Mouse (Mus musculus) bone marrow, adult 2 months (tissue): ENCODE measurements around the gene Scp2d1.

Source experiments
- CTCF ChIP-seq: fragments of 200-500 bp; IDR thresholded peaks from 2 replicates; pipeline ENCODE4 v1.5.1; 2011; ENCODE audit warnings: low read length, control low read depth; ENCODE audit not compliant: control insufficient read depth, insufficient read depth
- POLR2A ChIP-seq: fragments of 200-500 bp; IDR thresholded peaks from 2 replicates; pipeline ENCODE4 v1.6.1; 2011; ENCODE audit warnings: low read depth, mild to moderate bottlenecking, control low read depth, low read length, borderline replicate concordance; ENCODE audit not compliant: control insufficient read depth

DNA sequence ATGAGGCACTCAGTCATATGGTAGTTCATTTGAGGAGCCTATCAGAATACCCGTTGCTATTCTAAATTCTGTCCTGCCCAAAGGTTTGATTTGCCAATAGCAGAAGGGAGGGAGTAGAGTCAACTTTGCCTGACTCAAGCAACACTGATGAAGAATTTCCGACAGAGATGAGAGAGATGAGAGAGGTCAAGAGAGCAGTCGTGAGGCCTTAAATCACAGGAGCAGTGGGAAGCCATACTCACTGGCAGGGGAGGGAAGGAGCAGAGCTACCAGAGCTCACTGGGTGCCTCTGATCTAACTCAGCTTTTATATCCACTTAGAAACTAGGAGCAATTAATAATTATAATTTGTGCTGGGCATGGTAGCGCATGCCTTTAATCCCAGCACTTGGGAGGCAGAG is 41.0 kb upstream of the Scp2d1 start:
- TF ChIP-seq POLR2A (no peak), CTCF (no peak)
